Mouse (Mus musculus) frontal cortex, postnatal 10 days (tissue): Measurements from ENCODE around the gene Spata7.
A peak's percentile ranks its signal among the peaks of the same experiment; 100 is the strongest.
"Not testable (repeated sequence)": the region's sequence is repeated elsewhere in the genome, so short reads cannot be mapped to it uniquely, and the experiment has no call there.

ENCODE experiments used
- DNase-seq, 2 experiments: peaks; one replicate each; pipeline ENCODE4 v3.0.0; 2022; ENCODE audit warnings: low spot score in 2 of 2, mixed read lengths in 1 of 2

The Spata7 gene

GRCm38 (mm10) chr12:98627392-98628259 is at the start of gene Spata7:
TSS of gene Spata7 (plus strand) at chr12:98628157.
- peak; percentile 83 to 86 for DNase-seq

- DNase-seq, result no peak
Observed at GRCm38 (mm10) chr12:98585302-98585701, 42.7 kb upstream of the Spata7 start.

- no peak for DNase-seq
Observed at GRCm38 (mm10) chr12:98588573-98588972, 39.4 kb upstream of the Spata7 start.

GRCm38 (mm10) chr12:98591016-98591415 is 36.9 kb upstream of the Spata7 start:
- DNase-seq, result no peak

GRCm38 (mm10) chr12:98600861-98601260 is 27.1 kb upstream of the Spata7 start:
- DNase-seq, result no peak

- no peak for DNase-seq
Observed at GRCm38 (mm10) chr12:98602114-98602513, 25.8 kb upstream of the Spata7 start.

GRCm38 (mm10) chr12:98605264-98605663 is 22.7 kb upstream of the Spata7 start:
- no peak for DNase-seq

- no peak for DNase-seq
Observed at GRCm38 (mm10) chr12:98606595-98607290, 21.2 kb upstream of the Spata7 start.

- no peak for DNase-seq
Observed at GRCm38 (mm10) chr12:98610341-98610740, 17.6 kb upstream of the Spata7 start.

GRCm38 (mm10) chr12:98614910-98615508 is 12.9 kb upstream of the Spata7 start:
- DNase-seq, result no peak

- DNase-seq, result no peak
Observed at GRCm38 (mm10) chr12:98615746-98616145, 12.2 kb upstream of the Spata7 start.

GRCm38 (mm10) chr12:98619496-98619895 is 8.5 kb upstream of the Spata7 start:
- DNase-seq, result no peak

- DNase-seq, result not testable (repeated sequence)
Observed at GRCm38 (mm10) chr12:98620922-98621321, 7.0 kb upstream of the Spata7 start.

- not testable (repeated sequence) for DNase-seq
Observed at GRCm38 (mm10) chr12:98623266-98623665, 4.7 kb upstream of the Spata7 start.

- DNase-seq, result no peak
Observed at GRCm38 (mm10) chr12:98628260-98628970, 458 bp downstream of the Spata7 start.

GRCm38 (mm10) chr12:98644852-98645251 is 16.9 kb downstream of the Spata7 start:
- DNase-seq, result no peak

GRCm38 (mm10) chr12:98656873-98657272 is 28.9 kb downstream of the Spata7 start:
- no peak for DNase-seq

GRCm38 (mm10) chr12:98662617-98663016 is 34.7 kb downstream of the Spata7 start:
- no peak for DNase-seq

GRCm38 (mm10) chr12:98668132-98668814 is 40.3 kb downstream of the Spata7 start:
- no peak for DNase-seq

GRCm38 (mm10) chr12:98669086-98669485 is 41.1 kb downstream of the Spata7 start:
- DNase-seq, result no peak

GRCm38 (mm10) chr12:98669864-98670263 is 41.9 kb downstream of the Spata7 start:
- DNase-seq, result no peak
